Mouse (Mus musculus) C2C12 (cell line): Measurements from ENCODE around the gene Jag2. TPM values are rescaled to one million over a fixed set of nuclear protein-coding genes. Genes with fewer than 3 reads are reported as not detected.

ENCODE experiments used
- H3K27me3 ChIP-seq: one replicate; pipeline ENCODE4 v1.6.1; 2011; ENCODE audit not compliant: control insufficient read depth, insufficient read depth, insufficient read length
- H3K36me3 ChIP-seq: one replicate; pipeline ENCODE4 v1.6.1; 2011; ENCODE audit not compliant: control insufficient read depth, insufficient read depth
- H3K4me3 ChIP-seq: one replicate; pipeline ENCODE4 v1.5.1; 2011; ENCODE audit warnings: mild to moderate bottlenecking, control low read depth; ENCODE audit not compliant: poor library complexity, insufficient read depth, severe bottlenecking
- H3K79me2 ChIP-seq: one replicate; pipeline ENCODE4 v1.6.1; 2011; ENCODE audit not compliant: control insufficient read depth, insufficient read depth
- H3K79me3 ChIP-seq: one replicate; pipeline ENCODE4 v1.6.1; 2011; ENCODE audit warnings: low read depth, control low read depth
- H3ac ChIP-seq: one replicate; pipeline ENCODE3; 2011; ENCODE audit warnings: low read depth; ENCODE audit not compliant: control insufficient read depth, insufficient read length
- CEBPB ChIP-seq: IDR thresholded peaks from one replicate; pipeline ENCODE4 v1.6.1; 2011; ENCODE audit warnings: low read depth, mild to moderate bottlenecking, control low read depth, moderate library complexity
- CTCF ChIP-seq: IDR thresholded peaks from one replicate; pipeline ENCODE4 v1.5.1; 2011; ENCODE audit not compliant: control insufficient read depth, insufficient read depth, insufficient read length
- FOSL1 ChIP-seq: IDR thresholded peaks from one replicate; pipeline ENCODE4 v1.8.0; 2011; ENCODE audit warnings: mild to moderate bottlenecking, low read length; ENCODE audit not compliant: poor library complexity, insufficient read depth, severe bottlenecking
- MAX ChIP-seq: IDR thresholded peaks from one replicate; pipeline ENCODE4 v1.6.1; 2011; ENCODE audit warnings: mild to moderate bottlenecking, control low read depth
- MYOD1 ChIP-seq: IDR thresholded peaks from one replicate; pipeline ENCODE4 v1.6.1; 2011; ENCODE audit warnings: low read depth; ENCODE audit not compliant: control insufficient read depth, insufficient read length
- MYOG ChIP-seq: IDR thresholded peaks from one replicate; pipeline ENCODE4 v1.6.1; 2011; ENCODE audit not compliant: control insufficient read depth, insufficient read length; ENCODE audit errors: extremely low read depth
- USF1 ChIP-seq: IDR thresholded peaks from one replicate; pipeline ENCODE4 v1.6.1; 2011; ENCODE audit warnings: low read depth, mild to moderate bottlenecking, control low read depth, moderate library complexity
- polyA plus RNA-seq: library from polyadenylated mRNA; unstranded; fragments of >200 nt; fragmentation: generic; extraction: Trizol; gene quantifications from one replicate; pipeline ENCODE4 v1.2.1, GENCODE M21; 2012; ENCODE audit warnings: missing spikeins

The Jag2 gene
- polyA plus RNA-seq, 1 experiment: 85.1 TPM

- H3K27me3 ChIP-seq: no peaks in the 10 kb centered on the region
- no peaks in the 10 kb centered on the region for H3K79me2 ChIP-seq
- H3K36me3 ChIP-seq: peaks cover 57% of the 10 kb centered on the region
- no peak overlapping the region for H3ac ChIP-seq
- TF ChIP-seq MYOD1: no peak
- no peak for TF ChIP-seq FOSL1
- TF ChIP-seq CEBPB: no peak
- no peak overlapping the region for H3K4me3 ChIP-seq
- H3K79me3 ChIP-seq: no peaks in the 10 kb centered on the region
Observed at GRCm38 (mm10) chr12:112908991-112909390, 20.6 kb downstream of the Jag2 start.

DNA sequence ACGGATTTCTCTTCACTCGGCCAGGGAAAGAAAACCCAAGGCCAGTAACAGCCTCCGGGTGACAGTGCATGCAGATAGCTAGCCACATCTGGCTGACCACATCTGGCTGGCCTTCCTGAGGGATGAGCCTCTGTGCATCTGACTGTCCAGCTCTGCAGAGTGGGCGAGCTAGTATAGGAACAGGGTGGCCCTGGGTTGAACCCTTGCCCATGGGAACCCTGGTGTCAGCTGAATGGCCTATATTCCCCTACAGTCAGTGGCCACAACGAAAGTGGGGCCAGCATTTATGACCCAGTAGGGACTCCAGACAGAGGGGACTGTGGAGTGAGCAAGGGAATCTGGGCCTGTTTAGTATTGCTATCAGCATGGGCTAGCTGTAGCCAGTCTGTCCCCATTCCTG, 24.6 kb downstream of the Jag2 start:
- Histone ChIP-seq H3K36me3 (peaks cover 28% of the 10 kb centered on the region), H3ac (no peak overlapping the region), H3K4me3 (no peak overlapping the region), H3K27me3 (no peaks in the 10 kb centered on the region), H3K79me2 (no peaks in the 10 kb centered on the region), H3K79me3 (no peaks in the 10 kb centered on the region)
- no peak for TF ChIP-seq MAX
- TF ChIP-seq FOSL1: no peak
- TF ChIP-seq MYOD1: no peak
- no peak for TF ChIP-seq USF1
- TF ChIP-seq CEBPB: no peak
- no peak for TF ChIP-seq CTCF
- no peak for TF ChIP-seq MYOG

GRCm38 (mm10) chr12:112903941-112904340, 25.6 kb downstream of the Jag2 start:
- no peaks in the 10 kb centered on the region for H3K27me3 ChIP-seq
- peaks cover 18% of the 10 kb centered on the region for H3K36me3 ChIP-seq
- TF ChIP-seq USF1 (no peak), CEBPB (no peak), FOSL1 (no peak), MYOG (no peak), MAX (no peak), CTCF (no peak), MYOD1 (no peak)
- no peak overlapping the region for H3ac ChIP-seq
- H3K79me3 ChIP-seq: no peaks in the 10 kb centered on the region
- H3K79me2 ChIP-seq: no peaks in the 10 kb centered on the region
- no peak overlapping the region for H3K4me3 ChIP-seq

DNA sequence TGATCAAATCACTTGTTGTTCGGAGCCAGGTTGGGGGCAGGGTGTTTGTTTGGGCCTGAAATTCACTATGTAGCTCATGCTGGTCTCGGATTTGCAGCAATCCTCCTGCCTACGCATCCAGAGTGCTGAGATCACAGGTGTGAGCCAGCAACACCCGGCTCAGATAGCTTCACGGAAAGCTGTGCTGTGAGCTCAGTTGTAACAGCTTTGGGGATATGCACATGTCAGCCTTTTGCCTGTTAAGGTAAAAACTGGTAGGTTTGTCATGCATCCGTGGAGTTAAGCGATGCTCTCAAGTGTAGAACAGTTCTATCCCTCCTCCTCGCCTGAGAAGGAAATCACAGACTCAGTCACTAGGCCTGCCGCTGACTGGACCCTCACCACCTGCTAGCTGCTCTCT, 28.9 kb downstream of the Jag2 start:
- H3K36me3 ChIP-seq: no peaks in the 10 kb centered on the region
- no peak for TF ChIP-seq CEBPB
- no peak for TF ChIP-seq MYOD1
- no peak for TF ChIP-seq MYOG
- no peak for TF ChIP-seq CTCF
- TF ChIP-seq FOSL1: no peak
- no peak for TF ChIP-seq USF1
- no peak for TF ChIP-seq MAX
- H3K79me2 ChIP-seq: no peaks in the 10 kb centered on the region
- H3K4me3 ChIP-seq: no peak overlapping the region
- H3K27me3 ChIP-seq: no peaks in the 10 kb centered on the region
- H3ac ChIP-seq: no peak overlapping the region
- no peaks in the 10 kb centered on the region for H3K79me3 ChIP-seq

DNA sequence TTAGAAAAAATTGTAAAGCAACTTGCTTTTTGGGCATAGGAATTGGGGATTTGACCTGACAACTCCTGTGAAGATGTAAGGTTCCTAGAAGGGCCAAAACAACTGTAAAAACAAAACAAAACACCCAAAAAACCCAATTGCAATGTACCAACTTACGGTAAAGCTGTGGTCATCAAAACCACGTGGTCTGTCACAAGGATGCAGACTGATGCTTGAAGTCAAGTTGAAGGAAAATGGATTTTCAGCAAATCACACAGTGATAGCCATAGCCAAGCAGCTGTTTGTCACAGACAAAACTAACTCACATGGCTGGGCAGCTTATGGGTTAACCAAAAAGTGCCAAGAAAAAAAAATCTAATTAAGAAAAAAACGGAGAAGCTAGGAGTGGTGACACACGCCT, 30.6 kb downstream of the Jag2 start:
- H3ac ChIP-seq: no peak overlapping the region
- TF ChIP-seq MYOD1 (no peak), MYOG (no peak), USF1 (no peak), MAX (no peak), CEBPB (no peak), CTCF (no peak), FOSL1 (no peak)
- no peaks in the 10 kb centered on the region for H3K79me2 ChIP-seq
- H3K4me3 ChIP-seq: no peak overlapping the region
- no peaks in the 10 kb centered on the region for H3K36me3 ChIP-seq
- H3K27me3 ChIP-seq: no peaks in the 10 kb centered on the region
- H3K79me3 ChIP-seq: no peaks in the 10 kb centered on the region

GRCm38 (mm10) chr12:112898351-112898750, 31.2 kb downstream of the Jag2 start:
- Histone ChIP-seq H3K79me2 (no peaks in the 10 kb centered on the region), H3K79me3 (no peaks in the 10 kb centered on the region), H3ac (no peak overlapping the region), H3K36me3 (no peaks in the 10 kb centered on the region), H3K4me3 (no peak overlapping the region), H3K27me3 (no peaks in the 10 kb centered on the region)
- TF ChIP-seq MAX (no peak), CTCF (no peak), MYOG (no peak), MYOD1 (no peak), CEBPB (no peak), USF1 (no peak), FOSL1 (no peak)
